Mouse (Mus musculus) forebrain, embryonic 13.5 days (tissue): ENCODE data around the gene Lrrc47. TPM values are rescaled to one million over a fixed set of nuclear protein-coding genes. Genes with fewer than 3 reads are reported as not detected.

Experiments
- ATAC-seq: fragments of 200-750 bp; cut with Nextera tagmentation; 2 replicates; pipeline ENCODE4 v1.8.0; 2017
- H3K27ac ChIP-seq: fragments of 300-500 bp; sonication (generic); 2 replicates; pipeline ENCODE4 v1.5.1; 2015; ENCODE audit warnings: inconsistent platforms, mild to moderate bottlenecking, moderate library complexity
- H3K27me3 ChIP-seq: fragments of 300-500 bp; sonication (generic); 2 replicates; pipeline ENCODE4 v1.6.1; 2015; ENCODE audit warnings: mild to moderate bottlenecking, inconsistent platforms
- H3K36me3 ChIP-seq: fragments of 300-500 bp; sonication (generic); 2 replicates; pipeline ENCODE4 v1.6.1; 2015; ENCODE audit warnings: mild to moderate bottlenecking, inconsistent platforms; ENCODE audit not compliant: poor library complexity, severe bottlenecking
- H3K4me1 ChIP-seq: fragments of 300-500 bp; sonication (generic); 2 replicates; pipeline ENCODE4 v1.6.1; 2015; ENCODE audit warnings: inconsistent platforms
- H3K4me2 ChIP-seq: fragments of 300-500 bp; sonication (generic); 2 replicates; pipeline ENCODE4 v1.6.1; 2015; ENCODE audit warnings: inconsistent platforms, mild to moderate bottlenecking, moderate library complexity
- H3K4me3 ChIP-seq: fragments of 300-500 bp; sonication (generic); 2 replicates; pipeline ENCODE4 v1.5.1; 2015; ENCODE audit warnings: mild to moderate bottlenecking, inconsistent platforms
- H3K9ac ChIP-seq: fragments of 300-500 bp; sonication (generic); 2 replicates; pipeline ENCODE4 v1.6.1; 2015; ENCODE audit warnings: mild to moderate bottlenecking, inconsistent platforms
- H3K9me3 ChIP-seq: fragments of 300-500 bp; sonication (generic); replicated peaks from 2 replicates; pipeline ENCODE4 v1.6.1; 2016; ENCODE audit warnings: inconsistent platforms
- WGBS: fragments of 180-500 bp; shearing (Covaris S2); methylation state at CpG from one replicate; pipeline ENCODE4 v1.1.7; 2015; 5-methylcytosine and 5-hydroxymethylcytosine counted together
- polyA plus RNA-seq: library from polyadenylated mRNA; unstranded; fragments of >200 nt; fragmentation: Nextera tagmentation; extraction: Ambion mirVana; gene quantifications from 2 replicates; pipeline ENCODE4 v1.2.1, GENCODE M21; 2015

The Lrrc47 gene
- polyA plus RNA-seq, 1 experiment from 2014 or later, result 20.3 TPM

DNA sequence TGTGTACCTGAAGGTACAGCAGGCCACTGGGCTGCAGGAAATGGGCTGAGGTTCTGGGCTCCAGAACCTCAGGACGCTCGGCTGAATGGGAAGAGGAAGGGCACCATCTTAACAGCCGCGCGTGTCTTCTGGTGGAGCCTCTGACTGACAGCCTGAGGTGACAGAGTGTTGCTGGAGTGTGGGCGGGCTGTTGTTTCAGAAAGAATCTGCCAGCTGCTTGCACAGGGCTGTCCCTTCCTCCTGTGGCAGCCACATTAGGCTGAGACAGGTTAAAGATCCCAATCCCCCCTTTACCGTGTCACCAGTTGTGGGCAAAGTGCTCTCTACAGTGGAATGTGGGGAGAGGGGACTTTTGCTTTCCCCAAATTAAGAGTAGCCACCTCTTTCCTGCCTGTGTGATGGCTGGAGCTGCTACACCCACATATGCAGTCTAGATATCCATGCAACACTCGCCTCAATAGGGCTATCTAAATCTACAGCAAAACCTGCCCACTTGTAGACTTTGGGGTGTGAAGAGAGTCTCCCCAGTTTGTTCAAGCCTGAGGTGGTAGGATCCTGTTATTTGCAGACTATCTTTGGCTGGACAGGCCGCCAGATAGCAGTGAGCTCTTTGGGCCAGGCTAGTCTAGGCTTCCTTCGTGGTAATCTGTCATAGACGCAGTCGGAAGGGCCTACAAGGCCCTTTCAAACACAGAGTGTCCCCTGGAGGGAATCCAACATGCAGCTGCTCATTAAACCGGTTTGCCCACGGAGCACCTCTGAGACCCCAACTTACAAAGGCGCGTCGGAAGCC, 13.4 kb downstream of the Lrrc47 start:
- Histone ChIP-seq H3K9ac (0 out of 2 replicates have a peak overlapping the region, but pooled peaks have one; percentile 38), H3K27me3 (peaks cover 34% of the 10 kb centered on the region), H3K4me1 (peaks cover 11% of the 10 kb centered on the region), H3K4me2 (no peak overlapping the region), H3K36me3 (peaks cover 27% of the 10 kb centered on the region), H3K27ac (no peak overlapping the region), H3K4me3 (no peak overlapping the region), H3K9me3 (no peaks in the 10 kb centered on the region)
- no peak for ATAC-seq
- WGBS, result 36% methylated on average over 17 of the region's 17 CpGs

DNA sequence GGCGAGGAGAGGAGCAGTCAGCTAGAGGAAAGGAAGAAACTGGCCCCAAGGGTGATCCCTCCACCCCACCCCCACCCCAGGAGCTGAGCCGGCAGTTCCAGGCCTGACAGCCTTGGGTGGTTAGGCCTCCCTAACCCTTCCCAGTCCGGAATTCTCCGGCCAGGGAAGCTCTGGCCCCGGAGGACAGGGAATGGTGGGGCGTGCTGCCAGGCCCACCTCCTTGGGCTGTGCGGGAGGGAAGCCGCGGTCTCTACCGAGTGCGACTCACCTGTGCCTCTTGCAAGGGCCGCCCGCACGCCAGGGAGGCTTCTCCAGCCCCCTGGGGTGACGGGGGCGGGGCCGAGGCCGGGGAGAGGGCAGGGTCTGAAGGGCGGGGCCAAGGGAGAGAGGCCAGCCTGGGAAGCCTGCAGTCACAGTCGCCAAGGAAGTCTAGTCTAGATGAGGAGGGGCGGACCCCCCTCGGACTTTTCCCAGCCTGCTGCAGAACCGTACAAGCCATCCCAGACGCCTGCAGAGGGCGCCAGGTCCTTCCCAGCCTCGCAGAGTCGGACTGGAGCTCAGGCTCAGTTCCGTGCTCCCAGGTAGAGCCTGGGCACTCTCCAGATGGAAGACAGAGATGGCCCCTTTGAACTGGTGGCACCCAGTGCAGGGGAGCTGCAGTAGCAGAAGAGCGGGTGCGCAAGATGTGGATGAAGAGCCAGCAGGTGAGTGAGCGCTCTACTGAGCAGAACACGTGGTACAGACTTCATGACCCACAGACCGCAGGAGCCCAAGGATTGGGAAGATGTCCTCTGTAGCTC, 14.3 kb downstream of the Lrrc47 start, which contains the start of gene Smim1:
Smim1 (minus strand) TSS at position 590 of the 800 bp plus-strand sequence.
- Histone ChIP-seq H3K4me3 (peak within 1 kb of the TSS; percentile 24), H3K4me2 (peak within 1 kb of the TSS; percentile 56), H3K27ac (no peak within 1 kb of the TSS), H3K36me3 (peaks cover 18% of the 10 kb centered on the region), H3K4me1 (peaks cover 11% of the 10 kb centered on the region), H3K27me3 (peaks cover 34% of the 10 kb centered on the region), H3K9ac (peak within 1 kb of the TSS; percentile 38; the same call in 1 of the 2 replicates), H3K9me3 (no peaks in the 10 kb centered on the region)
- ATAC-seq, result 0 out of 2 replicates have a peak, but pooled peaks have one; percentile 34
- 2% methylated on average over 33 of the region's 33 CpGs for WGBS

- peak overlapping the region; percentile 56 for H3K4me2 ChIP-seq
- H3K9ac ChIP-seq, result no peak overlapping the region
- no peak overlapping the region for H3K27ac ChIP-seq
- no peaks in the 10 kb centered on the region for H3K9me3 ChIP-seq
- no peak for ATAC-seq
- H3K27me3 ChIP-seq, result peaks cover 37% of the 10 kb centered on the region
- no peak overlapping the region for H3K4me3 ChIP-seq
- peaks cover 12% of the 10 kb centered on the region for H3K36me3 ChIP-seq
- H3K4me1 ChIP-seq, result peaks cover 11% of the 10 kb centered on the region
- WGBS, result 24% methylated on average over 2 of the region's 2 CpGs
These were observed 14.9 kb downstream of the Lrrc47 start for GRCm38 (mm10) chr4:154026441-154026761.

DNA sequence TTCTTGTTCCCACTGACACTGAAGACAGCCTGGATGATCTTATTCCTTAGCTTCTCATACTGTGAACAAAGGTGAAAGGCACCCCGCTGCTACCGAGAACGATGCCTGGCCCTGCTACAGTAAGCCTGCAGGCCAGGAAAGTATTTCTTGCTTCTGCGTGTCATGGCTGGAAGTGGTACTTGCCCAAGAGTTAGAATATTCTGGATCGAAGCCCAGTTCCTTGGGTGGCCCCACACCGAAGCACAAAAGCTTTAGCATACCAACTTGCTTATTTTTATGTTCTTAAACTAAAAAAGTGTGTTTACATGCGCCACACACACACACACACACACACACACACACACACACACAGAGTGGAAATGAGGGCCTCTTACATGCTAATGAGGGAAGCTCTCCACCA, 16.5 kb downstream of the Lrrc47 start:
- Histone ChIP-seq H3K9ac (no peak overlapping the region), H3K36me3 (no peaks in the 10 kb centered on the region), H3K9me3 (no peaks in the 10 kb centered on the region), H3K4me2 (no peak overlapping the region), H3K27me3 (peaks cover 37% of the 10 kb centered on the region), H3K27ac (no peak overlapping the region), H3K4me1 (peaks cover 11% of the 10 kb centered on the region), H3K4me3 (no peak overlapping the region)
- 74% methylated on average over 7 of the region's 7 CpGs for WGBS
- no peak for ATAC-seq

- Histone ChIP-seq H3K4me2 (no peak overlapping the region), H3K9me3 (no peaks in the 10 kb centered on the region), H3K9ac (no peak overlapping the region), H3K4me3 (no peak overlapping the region), H3K27ac (no peak overlapping the region), H3K4me1 (peaks cover 11% of the 10 kb centered on the region), H3K27me3 (peaks cover 39% of the 10 kb centered on the region), H3K36me3 (no peaks in the 10 kb centered on the region)
- no peak for ATAC-seq
These were observed 17.1 kb downstream of the Lrrc47 start for GRCm38 (mm10) chr4:154028646-154029045.

- ATAC-seq, result no peak
- H3K9me3 ChIP-seq, result no peaks in the 10 kb centered on the region
- no peaks in the 10 kb centered on the region for H3K36me3 ChIP-seq
- no peak overlapping the region for H3K4me3 ChIP-seq
- H3K9ac ChIP-seq, result no peak overlapping the region
- H3K27me3 ChIP-seq, result peaks cover 10% of the 10 kb centered on the region; the same call in 1 of the 2 replicates
- no peaks in the 10 kb centered on the region for H3K4me1 ChIP-seq
- 48% methylated on average over 3 of the region's 3 CpGs for WGBS
- no peak overlapping the region for H3K27ac ChIP-seq
- H3K4me2 ChIP-seq, result no peak overlapping the region
These were observed 25.6 kb downstream of the Lrrc47 start for GRCm38 (mm10) chr4:154037123-154037522.

DNA sequence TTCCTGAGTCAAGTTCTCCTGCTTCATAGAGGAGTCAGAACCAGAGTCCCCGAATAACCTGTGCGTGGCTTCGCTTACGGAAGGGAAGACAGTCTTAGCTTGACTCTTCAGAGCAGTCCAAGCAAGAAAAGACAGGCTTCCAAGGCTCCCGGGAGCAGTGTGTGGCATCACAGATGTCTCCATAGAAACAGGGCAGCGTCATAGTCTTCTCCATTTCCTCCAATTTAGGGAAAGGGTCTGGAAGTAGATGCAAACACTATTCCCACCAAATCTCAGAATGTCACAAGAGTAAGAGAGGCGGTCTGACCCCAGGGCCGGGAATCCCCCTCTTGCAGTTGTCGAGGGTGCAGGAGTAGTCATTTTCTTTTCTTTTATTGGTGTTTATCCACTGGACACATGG, 31.0 kb downstream of the Lrrc47 start, which contains the start of gene Ccdc27:
Ccdc27 (minus strand) TSS at position 101 of the 400 bp plus-strand sequence.
- no peak within 1 kb of the TSS for H3K27ac ChIP-seq
- ATAC-seq, result no peak
- no peaks in the 10 kb centered on the region for H3K4me1 ChIP-seq
- 0 out of 2 replicates have a peak, but pooled peaks cover 9% of the 10 kb centered on the region for H3K27me3 ChIP-seq
- H3K4me2 ChIP-seq, result no peak within 1 kb of the TSS
- H3K36me3 ChIP-seq, result no peaks in the 10 kb centered on the region
- no peak within 1 kb of the TSS for H3K4me3 ChIP-seq
- no peak within 1 kb of the TSS for H3K9ac ChIP-seq
- WGBS, result 84% methylated on average over 9 of the region's 9 CpGs
- H3K9me3 ChIP-seq, result no peaks in the 10 kb centered on the region

- Histone ChIP-seq H3K4me3 (no peak overlapping the region), H3K4me2 (no peak overlapping the region), H3K4me1 (no peaks in the 10 kb centered on the region), H3K9ac (no peak overlapping the region), H3K27me3 (0 out of 2 replicates have a peak, but pooled peaks cover 9% of the 10 kb centered on the region), H3K36me3 (no peaks in the 10 kb centered on the region), H3K27ac (no peak overlapping the region), H3K9me3 (no peaks in the 10 kb centered on the region)
- WGBS, result 65% methylated on average over 5 of the region's 5 CpGs
- ATAC-seq, result no peak
These were observed 34.3 kb downstream of the Lrrc47 start for GRCm38 (mm10) chr4:154045837-154046236.

DNA sequence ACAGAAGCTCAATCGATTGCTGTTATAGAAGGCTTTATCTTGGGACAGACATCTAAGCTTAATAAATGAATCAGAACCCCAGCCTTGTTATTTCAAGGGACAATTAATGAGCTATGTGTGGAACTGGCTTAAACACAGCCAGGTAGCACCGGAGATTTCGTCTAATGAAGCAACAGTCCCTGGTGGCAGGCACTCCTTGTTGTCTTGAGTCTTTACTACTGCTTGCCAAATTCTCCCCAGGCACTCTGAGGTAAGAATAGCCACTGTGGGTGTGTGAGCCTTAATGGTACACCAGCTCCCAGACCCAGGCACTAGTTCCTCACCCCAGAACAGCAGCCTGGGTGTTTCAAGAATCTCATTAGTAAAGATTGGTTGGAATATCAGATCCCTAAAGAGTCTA, 39.9 kb downstream of the Lrrc47 start:
- no peak for ATAC-seq

DNA sequence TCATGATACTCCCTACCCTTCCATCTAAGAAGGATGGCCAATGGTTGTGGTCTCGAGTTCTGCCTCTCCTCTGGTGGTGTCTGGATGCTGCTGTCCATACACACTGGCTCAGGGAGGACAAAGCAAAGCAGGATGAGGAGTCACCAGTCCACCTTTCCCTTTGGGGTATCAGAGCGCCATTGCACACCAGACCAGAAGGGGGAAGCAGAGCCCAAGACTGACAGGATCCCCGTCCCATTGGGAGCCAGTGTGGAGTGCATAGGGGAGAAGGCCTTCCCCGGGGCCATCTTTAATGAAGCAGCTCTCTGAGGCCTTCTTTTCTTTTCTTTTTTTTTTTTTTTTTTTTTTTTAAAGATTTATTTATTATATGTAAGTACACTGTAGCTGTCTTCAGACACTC, 41.5 kb downstream of the Lrrc47 start:
- no peaks in the 10 kb centered on the region for H3K36me3 ChIP-seq
- no peak overlapping the region for H3K4me2 ChIP-seq
- no peaks in the 10 kb centered on the region for H3K9me3 ChIP-seq
- no peaks in the 10 kb centered on the region for H3K4me1 ChIP-seq
- no peak overlapping the region for H3K4me3 ChIP-seq
- no peak overlapping the region for H3K9ac ChIP-seq
- ATAC-seq, result no peak
- 52% methylated on average over 4 of the region's 4 CpGs for WGBS
- H3K27me3 ChIP-seq, result no peaks in the 10 kb centered on the region; the same call in 1 of the 2 replicates
- no peak overlapping the region for H3K27ac ChIP-seq

More for the DNA sequence above, 39.9 kb downstream of the Lrrc47 start:
- no peaks in the 10 kb centered on the region; the same call in 1 of the 2 replicates for H3K27me3 ChIP-seq
- no peak overlapping the region for H3K4me2 ChIP-seq
- 77% methylated on average over 3 of the region's 3 CpGs for WGBS
- H3K4me3 ChIP-seq, result no peak overlapping the region
- H3K9ac ChIP-seq, result no peak overlapping the region
- H3K4me1 ChIP-seq, result no peaks in the 10 kb centered on the region
- H3K9me3 ChIP-seq, result no peaks in the 10 kb centered on the region
- no peaks in the 10 kb centered on the region for H3K36me3 ChIP-seq
- H3K27ac ChIP-seq, result no peak overlapping the region

DNA sequence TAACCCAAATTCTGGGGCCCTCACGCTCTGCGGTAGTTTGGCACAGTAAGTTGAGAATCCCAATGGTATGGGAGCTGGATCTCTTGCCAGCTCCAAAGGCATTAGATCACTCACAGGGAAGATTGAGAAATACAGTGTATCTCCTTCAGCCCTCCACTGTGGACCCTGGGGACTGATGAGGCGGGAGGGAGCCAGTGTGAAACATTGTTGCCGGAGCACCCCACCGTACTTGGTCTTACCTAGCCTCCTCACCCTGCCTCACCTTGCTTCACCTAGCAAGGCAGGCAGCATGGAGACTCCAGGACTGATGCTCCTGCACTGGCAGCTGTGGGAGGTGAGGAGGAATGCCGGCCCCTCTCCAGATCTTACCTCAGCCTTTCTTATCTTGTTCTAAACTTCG, 44.0 kb downstream of the Lrrc47 start:
- Histone ChIP-seq H3K4me3 (no peak overlapping the region), H3K4me1 (no peaks in the 10 kb centered on the region), H3K36me3 (no peaks in the 10 kb centered on the region), H3K4me2 (no peak overlapping the region), H3K9ac (no peak overlapping the region), H3K27ac (no peak overlapping the region), H3K27me3 (no peaks in the 10 kb centered on the region; the same call in 1 of the 2 replicates), H3K9me3 (no peaks in the 10 kb centered on the region)
- ATAC-seq, result no peak
- WGBS, result 90% methylated on average over 7 of the region's 7 CpGs

- Histone ChIP-seq H3K4me1 (no peaks in the 10 kb centered on the region), H3K27ac (no peak overlapping the region), H3K9me3 (no peaks in the 10 kb centered on the region), H3K4me3 (no peak overlapping the region), H3K9ac (no peak overlapping the region), H3K27me3 (no peaks in the 10 kb centered on the region; the same call in 1 of the 2 replicates), H3K4me2 (no peak overlapping the region), H3K36me3 (no peaks in the 10 kb centered on the region)
- ATAC-seq, result no peak
- 86% methylated on average over 2 of the region's 2 CpGs for WGBS
These were observed 44.5 kb downstream of the Lrrc47 start for GRCm38 (mm10) chr4:154056046-154056445.
